Mouse (Mus musculus): ENCODE measurements around the gene Zfp551. TPM values are rescaled to one million over a fixed set of nuclear protein-coding genes. Genes with fewer than 3 reads are reported as not detected.

Gene Zfp551
- polyA plus RNA-seq (2017; shearing (Covaris generic)) = 4.2 TPM

DNA sequence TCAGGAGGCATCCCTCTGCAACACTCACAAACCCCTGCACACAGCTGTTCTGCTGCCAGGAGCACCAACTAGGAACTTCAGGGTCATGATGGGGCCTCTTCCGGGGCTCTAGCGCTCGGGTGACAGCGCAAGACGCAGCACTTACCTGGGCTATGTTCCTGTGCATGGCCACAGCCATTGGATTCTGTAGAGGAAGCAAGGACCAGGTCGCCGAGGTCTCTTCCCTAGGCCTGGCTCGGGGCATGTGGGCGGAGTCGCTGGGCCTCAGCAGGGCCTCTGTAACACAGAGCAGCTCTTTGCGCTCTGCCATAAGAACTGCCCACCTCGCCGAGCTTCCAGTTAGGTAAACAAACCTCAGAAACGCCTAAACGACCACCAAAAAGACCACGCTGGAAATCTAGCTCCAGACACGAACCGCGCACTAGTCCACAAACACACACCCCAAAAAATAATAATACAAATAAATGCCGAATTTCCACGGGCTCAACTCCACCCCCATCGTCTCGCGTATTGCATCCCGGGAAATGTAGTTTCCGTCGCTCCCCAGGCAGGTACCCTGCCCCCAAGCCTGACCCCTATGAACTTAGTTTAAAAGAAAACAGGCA, at the start of gene Zfp551:
Gene Zfp551, minus strand, starts transcription at position 507 of the 605 bp plus-strand sequence.

DNA sequence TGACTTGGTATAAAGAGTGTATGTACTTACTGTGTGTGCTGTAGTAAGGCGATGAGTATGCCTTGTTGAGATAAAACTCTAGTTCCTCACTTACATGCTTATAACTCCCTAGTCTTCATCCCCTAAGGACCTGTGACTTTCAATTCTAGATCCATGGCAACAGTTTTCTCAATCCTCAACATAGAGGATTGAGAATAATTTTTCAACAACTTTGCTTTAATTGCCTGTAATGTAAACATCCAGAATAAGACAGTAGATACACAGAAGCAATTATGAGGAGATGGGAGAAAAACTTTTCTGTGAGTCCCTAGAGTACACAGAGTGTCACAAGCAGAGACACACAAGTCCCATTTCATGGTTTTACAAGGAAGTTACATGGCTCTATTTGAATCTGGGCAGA, 53.4 kb downstream of the Zfp551 start, which contains the start of gene Vmn1r84:
Gene Vmn1r84, minus strand, starts transcription at position 101 of the 400 bp plus-strand sequence.

Other genes with a start within 250 kb of the Zfp551 start
- gene Vmn1r80, start 233.5 kb downstream of the Zfp551 start, polyA plus RNA-seq (2017; shearing (Covaris generic)) = not detected
- not detected for gene Vmn1r81, start 154.5 kb downstream of the Zfp551 start, polyA plus RNA-seq (2017; shearing (Covaris generic))
- not detected for gene Vmn1r82, start 122.3 kb downstream of the Zfp551 start, polyA plus RNA-seq (2017; shearing (Covaris generic))
- not detected for gene Vmn1r83, start 93.3 kb downstream of the Zfp551 start, polyA plus RNA-seq (2017; shearing (Covaris generic))
- not detected for gene Vmn1r84, start 53.5 kb downstream of the Zfp551 start, polyA plus RNA-seq (2017; shearing (Covaris generic))
- 12.3 TPM for gene Zfp606, start 55.5 kb upstream of the Zfp551 start, polyA plus RNA-seq (2017; shearing (Covaris generic))
- not detected for gene 2900092C05Rik, start 89.8 kb upstream of the Zfp551 start, polyA plus RNA-seq (2017; shearing (Covaris generic))
- gene Vmn2r53, start 186.0 kb upstream of the Zfp551 start, polyA plus RNA-seq (2017; shearing (Covaris generic)) = 0.06 TPM
- not detected for gene Vmn2r54, start 217.6 kb upstream of the Zfp551 start, polyA plus RNA-seq (2017; shearing (Covaris generic))